11 mouse cellular contexts compared by ENCODE assay signal in the genomic region with DNA sequence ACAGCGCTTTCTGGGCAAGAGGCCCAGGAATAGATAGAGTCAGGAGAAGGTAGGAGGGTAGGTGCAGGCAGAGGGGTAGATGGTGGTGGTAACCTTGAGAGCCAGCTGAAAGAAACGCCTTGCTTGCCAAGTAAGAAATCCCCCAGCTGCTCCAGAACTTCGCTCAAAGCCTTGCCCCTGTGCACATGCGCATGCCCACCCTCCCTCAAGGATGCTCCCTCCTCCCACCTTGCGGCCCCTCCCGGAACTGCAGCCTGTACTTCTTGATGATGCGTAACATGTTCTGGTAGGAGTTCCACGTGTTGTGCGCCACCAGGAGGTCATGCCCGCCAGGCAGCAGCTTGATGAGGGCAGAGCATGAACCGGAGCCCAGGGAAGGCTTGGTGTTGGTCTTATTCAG. TPM values are rescaled to one million over a fixed set of nuclear protein-coding genes. Genes with fewer than 3 reads are reported as not detected.
DNase-seq lines count a peak whose midpoint lies in the region; ATAC-seq lines count a peak whose summit lies in the region.
"Had no signal": no experiment of that assay in that cellular context is flagged by ENCODE, and none has a peak within 500 bp of the region (broad histone marks: within the 10 kb centered on the region; RNA-seq: fewer than 3 reads in every experiment).

No protein-coding gene starts in this region.

- H3K4me1 ChIP-seq in kidney, embryonic 14.5 days (ENCODE audit: control insufficient read depth, insufficient read depth, low read length) = no peaks in the 10 kb centered on the region
- H3K4me1 ChIP-seq: limb, embryonic 12.5 days had no signal

- no peak overlapping the region for H3K27ac ChIP-seq in kidney, embryonic 14.5 days (ENCODE audit: low read depth, low read length)
- H3K27ac ChIP-seq: limb, embryonic 12.5 days; neural tube, embryonic 12.5 days had no signal

- peak; percentile 72 for DNase-seq in adrenal gland, postnatal 14 days
- DNase-seq in adrenal gland, adult 2 months = no peak
- peak; percentile 29 for DNase-seq in kidney, adult 18-20 months
- peak; percentile 44 for DNase-seq in thymus, postnatal 4 days
- DNase-seq in thymus, adult 18-20 months = no peak
- no peak for DNase-seq in thymus, postnatal 25 days
- no peak for DNase-seq in MN1 (ENCODE audit: low spot score)

- peaks cover 20% of the 10 kb centered on the region; the same call in 1 of the 2 replicates for H3K36me3 ChIP-seq in kidney, embryonic 14.5 days (ENCODE audit: control insufficient read depth, insufficient read depth, low read length)

- no peaks in the 10 kb centered on the region for H3K27me3 ChIP-seq in kidney, embryonic 14.5 days (ENCODE audit: control insufficient read depth, insufficient read depth, low read length)
- H3K27me3 ChIP-seq: limb, embryonic 12.5 days; neural tube, embryonic 12.5 days had no signal

- no peak overlapping the region for H3K4me2 ChIP-seq in kidney, embryonic 14.5 days (replicated peaks; ENCODE audit: low read depth, low read length)
- H3K4me2 ChIP-seq: limb, embryonic 12.5 days; neural tube, embryonic 12.5 days had no signal

- no peak overlapping the region for H3K9ac ChIP-seq in kidney, embryonic 14.5 days (ENCODE audit: low read depth, low read length)
- H3K9ac ChIP-seq: limb, embryonic 12.5 days; neural tube, embryonic 12.5 days had no signal

- H3K4me3 ChIP-seq in kidney, embryonic 14.5 days (ENCODE audit: low read length) = no peak overlapping the region
- H3K4me3 ChIP-seq: limb, embryonic 12.5 days; neural tube, embryonic 12.5 days had no signal

- H3K9me3 ChIP-seq in kidney, embryonic 14.5 days (ENCODE audit: control insufficient read depth, low read length) = no peaks in the 10 kb centered on the region
- H3K9me3 ChIP-seq: limb, embryonic 12.5 days; neural tube, embryonic 12.5 days had no signal

- 62% methylated on average over 11 of the region's 11 CpGs for WGBS in kidney, embryonic 14.5 days

- no peak for ATAC-seq in kidney, embryonic 14.5 days (ENCODE audit: low FRiP score, low TSS enrichment)

RNA-seq across cellular contexts. Expression of a gene that starts 11.0 kb away (rescaled TPM):
- total RNA-seq in adrenal gland, postnatal 14 days (2021) = 63.6 and 70.5 TPM in 2 replicates
- 10 to 100 TPM; 85.2 to 91.3 TPM for total RNA-seq in adrenal gland, adult 2 months (2021)
- polyA plus RNA-seq in adrenal gland, adult 2 months (2012; rRNA removed) = 70.2 and 92.9 TPM in 2 replicates
- polyA plus RNA-seq in kidney, embryonic 14.5 days (2014; fragmentation: Nextera tagmentation; extraction: Ambion mirVana) = 41.5 and 44.5 TPM in 2 replicates

RNA-seq across cellular contexts. Expression of a gene that starts 16.1 kb away (rescaled TPM):
- total RNA-seq in adrenal gland, postnatal 14 days (2021) = 3.5 and 28.1 TPM in 2 replicates
- total RNA-seq in adrenal gland, adult 2 months (2021) = under 1 TPM in 1 of 2 experiments, not detected in 1; 0.55 TPM
- polyA plus RNA-seq in adrenal gland, adult 2 months (2012; rRNA removed) = 1.2 TPM in 1 of 2 replicates, not detected in the other
- not detected in 2 replicates for polyA plus RNA-seq in kidney, embryonic 14.5 days (2014; fragmentation: Nextera tagmentation; extraction: Ambion mirVana)
- polyA plus RNA-seq: gonadal fat pad, adult 2 months; limb, embryonic 12.5 days; neural tube, embryonic 12.5 days had no signal

RNA-seq across cellular contexts. Expression of a gene that starts 18.5 kb away (rescaled TPM):
- total RNA-seq in adrenal gland, postnatal 14 days (2021) = 33.5 and 35.6 TPM in 2 replicates
- total RNA-seq in adrenal gland, adult 2 months (2021) = 10 to 100 TPM; 25.5 to 46.3 TPM
- 40.1 and 49.3 TPM in 2 replicates for polyA plus RNA-seq in adrenal gland, adult 2 months (2012; rRNA removed)
- 4.5 and 6.0 TPM in 2 replicates for polyA plus RNA-seq in kidney, embryonic 14.5 days (2014; fragmentation: Nextera tagmentation; extraction: Ambion mirVana)

RNA-seq across cellular contexts. Expression of a gene that starts 19.8 kb away (rescaled TPM):
- total RNA-seq in adrenal gland, postnatal 14 days (2021) = 43.0 and 43.7 TPM in 2 replicates
- total RNA-seq in adrenal gland, adult 2 months (2021) = 10 to 100 TPM; 46.3 to 71.9 TPM
- 114 and 115 TPM in 2 replicates for polyA plus RNA-seq in adrenal gland, adult 2 months (2012; rRNA removed)
- 10.5 and 12.5 TPM in 2 replicates for polyA plus RNA-seq in kidney, embryonic 14.5 days (2014; fragmentation: Nextera tagmentation; extraction: Ambion mirVana)

Comparison
In these comparisons a context has a peak if more than half of its experiments do, and no peak if none do; other contexts are left out.
1. DNase-seq: peak in adrenal gland, postnatal 14 days (single experiment), kidney, adult 18-20 months (single experiment) and thymus, postnatal 4 days (single experiment); none in adrenal gland, adult 2 months (single experiment), thymus, adult 18-20 months (0 of 2), thymus, postnatal 25 days (single experiment) and MN1 (single experiment).